Mouse (Mus musculus): ENCODE results near the gene Ints13. TPM values are rescaled to one million over a fixed set of nuclear protein-coding genes. Genes with fewer than 3 reads are reported as not detected.

Ints13 gene
- 7.3 and 7.5 TPM in 2 replicates for polyA plus RNA-seq (2012; rRNA removed)

DNA sequence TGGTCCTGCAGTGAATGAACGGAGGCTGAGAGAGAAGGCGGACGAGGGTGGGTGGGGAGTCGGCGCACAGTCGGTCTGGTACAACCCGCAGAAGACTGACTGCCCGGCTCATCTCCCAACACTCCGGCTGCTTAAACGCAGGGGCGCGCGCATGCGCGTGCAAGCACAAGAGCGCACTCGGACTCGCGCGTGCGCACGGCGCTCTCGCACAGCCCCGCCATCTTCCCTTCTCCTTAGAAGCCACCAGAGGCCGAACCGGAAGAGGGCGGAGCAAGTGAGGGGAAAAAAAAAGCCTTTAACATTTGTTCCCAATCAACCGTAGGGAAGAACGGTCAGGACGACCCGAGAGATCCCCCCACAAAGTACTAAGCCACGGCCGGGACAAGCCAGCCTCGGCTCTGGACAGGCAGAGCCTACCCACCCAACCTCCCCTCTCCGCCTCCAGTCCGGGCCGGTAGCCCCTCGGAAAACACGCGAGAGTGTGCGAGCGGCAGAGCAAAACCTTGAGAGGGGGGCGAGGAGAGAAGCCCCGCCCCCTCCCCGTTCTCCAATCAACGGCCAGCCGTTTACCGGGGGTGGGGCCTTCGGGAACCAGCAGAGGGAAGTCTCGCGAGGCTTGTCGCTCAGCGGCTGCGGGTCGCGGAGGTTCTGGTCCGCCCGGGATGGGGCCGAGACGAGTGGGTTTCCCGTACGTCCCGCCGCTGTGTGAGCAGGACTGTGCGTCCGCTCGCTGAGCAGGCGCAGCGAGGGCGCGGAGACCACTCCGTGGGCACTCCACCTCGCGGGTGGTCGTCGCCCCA is at the start of gene Ints13:
Gene Ints13, minus strand, starts transcription at position 526 of the 800 bp plus-strand sequence.

DNA sequence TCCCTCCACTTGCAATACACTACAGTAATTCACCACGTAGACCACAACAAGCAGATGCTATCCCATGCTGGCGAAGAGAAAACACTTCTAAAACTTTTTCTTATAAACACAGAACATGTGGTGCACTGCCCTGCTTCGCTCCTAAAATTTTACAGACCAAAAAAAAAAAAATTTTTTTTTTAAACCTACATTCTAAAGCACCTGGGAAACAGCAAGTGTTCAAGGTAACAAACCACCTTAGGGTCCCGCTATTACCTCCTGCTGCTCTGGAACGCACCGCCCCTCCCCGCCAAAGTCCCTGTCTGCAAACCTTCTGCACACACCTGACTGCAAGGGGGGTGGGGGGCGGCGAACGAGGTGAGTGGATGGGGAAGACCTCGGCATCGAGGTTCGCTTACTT is 732 bp downstream of the Ints13 start, which contains the start of gene Fgfr1op2:
Gene Fgfr1op2, plus strand, starts transcription at position 301 of the 400 bp plus-strand sequence.

DNA sequence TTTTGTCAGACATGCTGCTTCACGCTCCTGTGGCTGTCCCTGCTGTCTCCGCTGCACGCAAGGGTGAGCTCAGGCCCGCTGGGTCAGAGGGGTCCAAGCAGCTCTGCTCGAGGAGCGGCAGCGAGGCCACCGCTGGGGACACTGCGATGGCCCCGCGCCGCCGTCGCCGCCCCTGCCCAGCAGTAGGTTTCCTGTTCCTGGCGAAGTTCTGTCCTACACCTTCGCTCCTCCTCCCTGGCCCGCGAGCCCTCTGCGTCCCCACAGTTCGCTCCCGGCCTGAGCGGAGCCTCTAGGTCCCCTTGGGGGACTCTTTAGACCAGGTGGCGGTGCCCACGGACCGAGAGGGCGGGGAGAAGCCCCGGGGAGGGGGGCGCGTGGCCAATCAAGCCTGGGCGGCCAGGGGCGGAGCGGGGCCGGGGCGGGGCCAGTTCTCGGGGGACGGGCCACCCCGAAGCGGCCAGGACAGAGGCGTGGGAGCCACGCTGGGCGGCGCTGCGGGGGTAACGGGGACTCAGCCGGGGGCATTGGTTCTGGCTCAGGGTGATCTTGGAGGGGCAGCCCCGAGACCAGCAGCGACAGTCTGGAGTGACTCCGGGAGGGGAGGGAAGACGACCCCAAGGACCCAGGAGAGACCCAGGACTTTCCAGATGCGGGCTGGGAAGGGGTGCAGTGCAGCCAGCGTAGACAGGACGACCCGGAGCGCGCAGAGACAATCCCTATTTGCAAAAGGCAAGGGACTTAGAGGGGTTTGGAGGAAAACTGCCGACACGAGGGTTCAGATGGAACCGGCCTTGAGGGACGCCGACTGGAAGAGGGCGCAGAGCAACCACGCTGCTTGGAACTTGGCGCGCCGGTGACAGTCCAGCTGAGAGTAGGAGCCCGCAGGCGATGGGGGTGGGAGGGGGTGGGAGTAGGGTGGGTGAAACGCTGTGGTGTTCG is 75.5 kb downstream of the Ints13 start, which contains the start of gene Itpr2:
Gene Itpr2, minus strand, starts transcription at position 358 of the 939 bp plus-strand sequence.

Other genes with a start within 250 kb of the Ints13 start
- gene Itpr2, start 75.6 kb downstream of the Ints13 start, polyA plus RNA-seq (2012; rRNA removed): 5.5 and 6.6 TPM in 2 replicates
- gene Fgfr1op2, start 632 bp downstream of the Ints13 start, polyA plus RNA-seq (2012; rRNA removed): 65.8 and 80.2 TPM in 2 replicates
- gene Med21, start 64.7 kb upstream of the Ints13 start, polyA plus RNA-seq (2012; rRNA removed): 14.6 and 17.9 TPM in 2 replicates
- gene Tm7sf3, start 65.0 kb upstream of the Ints13 start, polyA plus RNA-seq (2012; rRNA removed): 18.1 and 20.9 TPM in 2 replicates
- 6.9 TPM in 2 replicates for gene Stk38l, start 147.2 kb upstream of the Ints13 start, polyA plus RNA-seq (2012; rRNA removed)
- 1.6 and 9.6 TPM in 2 replicates for gene Arntl2, start 218.2 kb upstream of the Ints13 start, polyA plus RNA-seq (2012; rRNA removed)

All from colon, adult 2 months (tissue).